Comparison of ENCODE assay signal across 9 mouse cellular contexts in the genomic region with DNA sequence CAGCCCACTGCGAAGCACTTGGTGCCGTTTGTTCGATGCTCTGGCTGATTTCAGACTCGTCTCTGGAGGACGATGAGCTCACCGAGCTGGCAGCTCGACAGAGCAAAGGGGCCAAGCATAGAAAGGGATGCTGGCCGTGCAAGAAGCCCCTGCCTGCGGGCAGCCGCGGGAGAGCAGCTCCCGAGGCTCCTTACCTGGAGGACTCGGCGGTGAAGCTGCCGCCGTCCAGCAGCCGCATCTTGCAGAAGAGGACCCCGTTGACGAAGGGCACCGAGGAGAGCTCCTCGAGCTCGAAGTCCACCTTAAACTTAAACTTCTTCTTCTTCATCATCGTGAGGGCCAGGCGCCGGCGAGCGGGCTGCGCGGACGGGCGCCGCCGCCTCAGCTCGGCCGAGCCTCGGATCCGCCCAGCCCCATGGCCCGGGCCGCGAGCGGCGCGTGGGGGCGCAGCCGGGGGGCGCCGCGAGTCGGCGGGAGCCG. TPM values are rescaled to one million over a fixed set of nuclear protein-coding genes. Genes with fewer than 3 reads are reported as not detected.
DNase-seq lines count a peak whose midpoint lies in the region; ATAC-seq and TF ChIP-seq lines count a peak whose summit lies in the region.
"Had no signal": no experiment of that assay in that cellular context is flagged by ENCODE, and none has a peak within 500 bp of the region (broad histone marks: within the 10 kb centered on the region; RNA-seq: fewer than 3 reads in every experiment).

No protein-coding gene starts in this region.

- peak overlapping the region; percentile 78 for H3K4me2 ChIP-seq in forebrain, embryonic 13.5 days
- peak overlapping the region; percentile 96 for H3K4me2 ChIP-seq in liver, embryonic 11.5 days
- H3K4me2 ChIP-seq in myocyte (ENCODE audit: low read depth): peak overlapping the region; percentile 87

- no peaks in the 10 kb centered on the region for H3K9me3 ChIP-seq in forebrain, embryonic 13.5 days (replicated peaks)
- no peaks in the 10 kb centered on the region for H3K9me3 ChIP-seq in hindbrain, embryonic 10.5 days
- H3K9me3 ChIP-seq in liver, embryonic 11.5 days (ENCODE audit: control insufficient read depth, low read length): no peaks in the 10 kb centered on the region

- peak overlapping the region; percentile 19 for H3ac ChIP-seq in myocyte (ENCODE audit: control insufficient read depth, insufficient read length)

- peaks cover 30% of the 10 kb centered on the region for H3K4me1 ChIP-seq in brown adipose tissue, adult 24 weeks (ENCODE audit: control insufficient read depth, insufficient read depth, insufficient read length, low read length)
- H3K4me1 ChIP-seq in forebrain, embryonic 13.5 days: peaks cover 31% of the 10 kb centered on the region
- peaks cover 40% of the 10 kb centered on the region; the same call in 1 of the 2 replicates for H3K4me1 ChIP-seq in hindbrain, embryonic 10.5 days (replicated peaks)
- H3K4me1 ChIP-seq in liver, embryonic 11.5 days (replicated peaks; ENCODE audit: control insufficient read depth, insufficient read depth, low read length): peaks cover 3% of the 10 kb centered on the region

- DNase-seq in thymus, adult 18-20 months: peak; percentile 24 to 45
- no peak for DNase-seq in thymus, postnatal 14 days
- peak; percentile 73 for DNase-seq in hindbrain, embryonic 10.5 days (ENCODE audit: low spot score)
- DNase-seq in liver, embryonic 11.5 days (ENCODE audit: low spot score): peak; percentile 72
- no peak for DNase-seq in layer of hippocampus, postnatal 36 days

- H3K79me2 ChIP-seq in myocyte (ENCODE audit: control insufficient read depth, insufficient read depth): peaks cover 4% of the 10 kb centered on the region

- peak; percentile 82 for ATAC-seq in forebrain, embryonic 13.5 days
- ATAC-seq in liver, embryonic 11.5 days (replicated peaks; ENCODE audit: low FRiP score): peak; percentile 83

- under 1% methylated on average over 50 of the region's 51 CpGs for WGBS in forebrain, embryonic 13.5 days
- WGBS in hindbrain, embryonic 10.5 days: under 1% methylated on average over 51 of the region's 51 CpGs
- under 1% methylated on average over 48 of the region's 51 CpGs for WGBS in liver, embryonic 11.5 days

- H3K9ac ChIP-seq in forebrain, embryonic 13.5 days: peak overlapping the region; percentile 86
- H3K9ac ChIP-seq in liver, embryonic 11.5 days (ENCODE audit: low read depth, low read length): peak overlapping the region; percentile 82

- H3K27ac ChIP-seq in brown adipose tissue, adult 24 weeks (replicated peaks; ENCODE audit: low read depth, low read length): peak overlapping the region; percentile 45
- H3K27ac ChIP-seq in forebrain, embryonic 13.5 days: peak overlapping the region; percentile 75
- H3K27ac ChIP-seq in hindbrain, embryonic 10.5 days: peak overlapping the region; percentile 88
- peak overlapping the region; percentile 73 for H3K27ac ChIP-seq in liver, embryonic 11.5 days (ENCODE audit: low read depth, low read length)

- H3K4me3 ChIP-seq in brown adipose tissue, adult 24 weeks (ENCODE audit: insufficient read depth, low read depth, low read length): peak overlapping the region; percentile 74
- peak overlapping the region; percentile 66 for H3K4me3 ChIP-seq in forebrain, embryonic 13.5 days
- H3K4me3 ChIP-seq in hindbrain, embryonic 10.5 days: peak overlapping the region; percentile 68
- H3K4me3 ChIP-seq in liver, embryonic 11.5 days (ENCODE audit: low read depth, low read length): peak overlapping the region; percentile 79
- peak overlapping the region; percentile 60 for H3K4me3 ChIP-seq in myocyte

- H3K36me3 ChIP-seq in forebrain, embryonic 13.5 days (ENCODE audit: poor library complexity, severe bottlenecking): no peaks in the 10 kb centered on the region
- H3K36me3 ChIP-seq in hindbrain, embryonic 10.5 days: no peaks in the 10 kb centered on the region
- no peaks in the 10 kb centered on the region for H3K36me3 ChIP-seq in liver, embryonic 11.5 days (ENCODE audit: control insufficient read depth, insufficient read depth, low read length)
- no peaks in the 10 kb centered on the region for H3K36me3 ChIP-seq in myocyte (ENCODE audit: control insufficient read depth, insufficient read depth)

- no peaks in the 10 kb centered on the region for H3K27me3 ChIP-seq in forebrain, embryonic 13.5 days
- H3K27me3 ChIP-seq in hindbrain, embryonic 10.5 days (ENCODE audit: insufficient read depth, poor library complexity, severe bottlenecking): no peaks in the 10 kb centered on the region; the same call in 1 of the 2 replicates
- no peaks in the 10 kb centered on the region for H3K27me3 ChIP-seq in liver, embryonic 11.5 days (replicated peaks; ENCODE audit: control insufficient read depth, insufficient read depth, low read length)
- H3K27me3 ChIP-seq in myocyte (ENCODE audit: control insufficient read depth, insufficient read depth, insufficient read length): no peaks in the 10 kb centered on the region

- TF ChIP-seq POLR2A in myocyte (IDR thresholded peaks at IDR 0.05; ENCODE audit: insufficient read length, low read depth): no peak

TF ChIP-seq in myocyte, 11 proteins besides CTCF, POLR2A, EP300 and RAD21:
- TF ChIP-seq SRF (IDR thresholded peaks at IDR 0.05; ENCODE audit: control insufficient read depth, insufficient read length, low read depth) (no peak), MYOG (IDR thresholded peaks at IDR 0.05; ENCODE audit: control insufficient read depth in 1 of 3, insufficient read depth in 1 of 3, insufficient read length in 2 of 3, low read depth in 2 of 3) (no peak), CEBPB (IDR thresholded peaks at IDR 0.05; ENCODE audit: insufficient read depth, poor library complexity, severe bottlenecking) (no peak)

RNA-seq across cellular contexts. Expression of gene Fam102b, which starts 0.4 kb away (rescaled TPM):
- 10.2 and 11.2 TPM in 2 replicates for polyA plus RNA-seq in brown adipose tissue, adult 24 weeks (2012; ENCODE audit: insufficient read depth, insufficient read length, missing spikeins)
- 6.3 and 6.7 TPM in 2 replicates for polyA plus RNA-seq in forebrain, embryonic 13.5 days (2015; fragmentation: Nextera tagmentation; extraction: Ambion mirVana)
- polyA plus RNA-seq in hindbrain, embryonic 10.5 days (2016; fragmentation: Nextera tagmentation; extraction: Ambion mirVana): 5.3 TPM in 2 replicates
- 6.2 and 6.6 TPM in 2 replicates for polyA plus RNA-seq in liver, embryonic 11.5 days (2014; fragmentation: Nextera tagmentation; extraction: Ambion mirVana)
- polyA plus RNA-seq in myocyte (2012; fragmentation: generic; extraction: Trizol): 3.7 TPM
- 10 to 100 TPM; 26.9 to 27.9 TPM for total RNA-seq in layer of hippocampus, postnatal 36 days (2021)

RNA-seq across cellular contexts. Expression of gene Slc25a54, which starts 53.2 kb away (rescaled TPM):
- polyA plus RNA-seq in brown adipose tissue, adult 24 weeks (2012; ENCODE audit: insufficient read depth, insufficient read length, missing spikeins): not detected in 2 replicates
- polyA plus RNA-seq in forebrain, embryonic 13.5 days (2015; fragmentation: Nextera tagmentation; extraction: Ambion mirVana): not detected in 2 replicates
- not detected in 2 replicates for polyA plus RNA-seq in hindbrain, embryonic 10.5 days (2016; fragmentation: Nextera tagmentation; extraction: Ambion mirVana)
- polyA plus RNA-seq in liver, embryonic 11.5 days (2014; fragmentation: Nextera tagmentation; extraction: Ambion mirVana): not detected in 2 replicates
- 0.02 TPM for polyA plus RNA-seq in myocyte (2012; fragmentation: generic; extraction: Trizol)
- not detected for total RNA-seq in layer of hippocampus, postnatal 36 days (2021)
- total RNA-seq: left cerebral cortex, postnatal 14 days had no signal

Comparison
In these comparisons a context has a peak if more than half of its experiments do, and no peak if none do; other contexts are left out.
1. DNase-seq: peak in thymus, adult 18-20 months (2 of 2), hindbrain, embryonic 10.5 days (single experiment) and liver, embryonic 11.5 days (single experiment); none in thymus, postnatal 14 days (single experiment) and layer of hippocampus, postnatal 36 days (0 of 2).
2. Peak in every context shown above with its lines, with median percentiles within 50 percentile points of each other: H3K27ac ChIP-seq, H3K4me3 ChIP-seq and H3K4me2 ChIP-seq.